Mouse (Mus musculus): Measurements from ENCODE around the gene Mecom. TPM values are rescaled to one million over a fixed set of nuclear protein-coding genes. Genes with fewer than 3 reads are reported as not detected.

The Mecom gene
- total and polyA plus RNA-seq, 3 experiments, result 0.52 to 10.7 (median 4.4) TPM

DNA sequence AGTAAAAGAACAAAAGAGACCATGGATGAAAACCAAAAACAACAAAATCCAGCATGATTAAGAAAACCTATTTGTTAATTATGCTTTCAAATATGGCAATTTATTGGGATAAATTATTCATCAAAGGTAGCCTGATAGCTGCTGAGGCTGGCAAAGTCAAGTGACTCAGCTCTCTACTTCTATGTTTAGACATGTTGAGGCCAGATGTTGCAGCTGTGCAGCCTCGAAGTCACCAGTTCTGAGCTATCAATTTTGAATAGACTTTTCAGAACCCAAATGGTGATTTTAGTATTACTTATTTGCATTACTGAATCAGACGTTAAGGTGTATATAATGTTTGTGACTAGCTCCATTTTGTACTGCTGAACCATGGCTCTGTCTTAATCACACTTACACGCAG, 588.8 kb downstream of the Mecom start:
- DNase-seq, result no peak

- no peak for DNase-seq
Measured at GRCm38 (mm10) chr3:29957365-29958236, 590.2 kb downstream of the Mecom start.

GRCm38 (mm10) chr3:29953269-29953668, 594.5 kb downstream of the Mecom start:
- no peak for DNase-seq

- no peak for DNase-seq
Measured at GRCm38 (mm10) chr3:29950853-29951252, 597.0 kb downstream of the Mecom start.

GRCm38 (mm10) chr3:29903596-29904308, 644.1 kb downstream of the Mecom start:
- peak; percentile 44 for DNase-seq

Other genes starting within 250 kb of the Mecom start
- gene Actrt3, start 51.9 kb upstream of the Mecom start, total RNA-seq (2021), result not detected
- not detected in 2 replicates for gene Actrt3, start 51.9 kb upstream of the Mecom start, polyA plus RNA-seq (2012; rRNA removed)
- gene Mynn, start 54.1 kb upstream of the Mecom start, total RNA-seq (2021), result 10 to 100 TPM; 21.7 to 22.9 TPM
- 2.3 and 4.6 TPM in 2 replicates for gene Mynn, start 54.1 kb upstream of the Mecom start, polyA plus RNA-seq (2012; rRNA removed)
- gene Lrriq4, start 96.5 kb upstream of the Mecom start, total RNA-seq (2021), result not detected
- not detected in 2 replicates for gene Lrriq4, start 96.5 kb upstream of the Mecom start, polyA plus RNA-seq (2012; rRNA removed)
- not detected for gene Lrrc34, start 99.9 kb upstream of the Mecom start, total RNA-seq (2021)
- not detected in 2 replicates for gene Lrrc34, start 99.9 kb upstream of the Mecom start, polyA plus RNA-seq (2012; rRNA removed)
- gene Lrrc31, start 151.8 kb upstream of the Mecom start, total RNA-seq (2021), result not detected
- gene Lrrc31, start 151.8 kb upstream of the Mecom start, polyA plus RNA-seq (2012; rRNA removed), result not detected in 2 replicates
- gene Samd7, start 198.3 kb upstream of the Mecom start, total RNA-seq (2021), result not detected
- 0.06 TPM in 1 of 2 replicates, not detected in the other for gene Samd7, start 198.3 kb upstream of the Mecom start, polyA plus RNA-seq (2012; rRNA removed)
- 100 to 1,000 TPM in 1 of 2 experiments, 10 to 100 TPM in 1; 87.2 to 109 TPM for gene Sec62, start 244.9 kb upstream of the Mecom start, total RNA-seq (2021)
- 9.4 and 11.3 TPM in 2 replicates for gene Sec62, start 244.9 kb upstream of the Mecom start, polyA plus RNA-seq (2012; rRNA removed)

All from adrenal gland, adult 2 months (tissue).